In the genomic region with DNA sequence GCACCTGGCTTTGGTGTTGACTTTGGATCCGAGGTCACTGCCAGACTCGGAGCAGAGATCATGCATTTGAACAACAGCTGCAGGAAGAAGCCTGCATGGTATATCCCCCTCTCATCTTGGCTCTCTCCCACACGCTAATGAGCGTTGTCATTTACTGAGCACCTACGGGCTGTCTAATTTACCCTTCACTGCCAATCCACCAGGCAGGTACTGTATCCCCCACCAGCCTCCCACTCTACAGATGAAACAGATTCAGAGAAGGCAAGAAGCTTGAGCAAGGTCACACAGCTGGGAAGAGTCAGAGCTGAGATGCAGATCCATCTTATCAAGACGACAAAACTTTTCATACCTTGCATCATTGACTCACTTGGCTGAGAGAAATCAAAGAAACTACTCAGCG, we compare ENCODE assay signal across 20 mouse cellular contexts. TPM values are rescaled to one million over a fixed set of nuclear protein-coding genes. Genes with fewer than 3 reads are reported as not detected.
"Had no signal": no experiment of that assay in that cellular context is flagged by ENCODE, and none has a peak within 500 bp of the region (broad histone marks: within the 10 kb centered on the region; RNA-seq: fewer than 3 reads in every experiment).

No protein-coding gene starts in this region.

- H3K4me2 ChIP-seq: liver, embryonic 11.5 days; liver, embryonic 13.5 days; liver, embryonic 15.5 days; midbrain, embryonic 11.5 days; midbrain, embryonic 13.5 days; midbrain, embryonic 15.5 days; neural tube, embryonic 12.5 days; stomach, embryonic 15.5 days had no signal

- DNase-seq: liver, embryonic 13.5 days; liver, postnatal 0 days; lung, adult 2 months; retina, postnatal 1 day; right cerebral cortex, adult 18-20 months; thymus, adult 2 months; thymus, postnatal 25 days; thymus, postnatal 4 days had no signal

- H3K27ac ChIP-seq: liver, embryonic 13.5 days; liver, embryonic 15.5 days; macrophage; midbrain, embryonic 13.5 days; midbrain, embryonic 15.5 days; neural tube, embryonic 12.5 days; stomach, embryonic 15.5 days; stomach, postnatal 0 days had no signal

- H3K4me3 ChIP-seq: liver, embryonic 13.5 days; liver, embryonic 15.5 days; megakaryocyte, embryonic 14.5 days; midbrain, embryonic 13.5 days; midbrain, embryonic 15.5 days; neural tube, embryonic 12.5 days; stomach, embryonic 15.5 days had no signal

- H3K36me3 ChIP-seq: liver, embryonic 13.5 days; liver, embryonic 15.5 days; midbrain, embryonic 13.5 days; midbrain, embryonic 15.5 days; neural tube, embryonic 12.5 days; stomach, embryonic 15.5 days had no signal

- ATAC-seq: liver, postnatal 0 days; midbrain, embryonic 13.5 days; midbrain, embryonic 15.5 days had no signal

- H3K9ac ChIP-seq: liver, embryonic 13.5 days; liver, embryonic 15.5 days; liver, postnatal 0 days; midbrain, embryonic 13.5 days; midbrain, embryonic 15.5 days; neural tube, embryonic 12.5 days; stomach, embryonic 15.5 days had no signal

- H3K9me3 ChIP-seq: liver, embryonic 13.5 days; liver, embryonic 15.5 days; megakaryocyte, embryonic 14.5 days; midbrain, embryonic 13.5 days; midbrain, embryonic 15.5 days; neural tube, embryonic 12.5 days; stomach, embryonic 15.5 days had no signal

RNA-seq across cellular contexts. Expression of gene Lrrc10b, which starts 4.3 kb away (rescaled TPM):
- total RNA-seq: megakaryocyte progenitor cell, adult 5-6 weeks; monocyte, adult 5-6 weeks had no signal
- polyA plus RNA-seq: liver, embryonic 11.5 days; liver, postnatal 0 days had no signal

RNA-seq across cellular contexts. Expression of gene Ppp1r32, which starts 21.1 kb away (rescaled TPM):
- total RNA-seq: megakaryocyte progenitor cell, adult 5-6 weeks had no signal
- polyA plus RNA-seq: liver, embryonic 13.5 days; liver, embryonic 15.5 days; macrophage; neural tube, embryonic 12.5 days had no signal
